8 mouse cellular contexts compared by ENCODE assay signal in the genomic region with DNA sequence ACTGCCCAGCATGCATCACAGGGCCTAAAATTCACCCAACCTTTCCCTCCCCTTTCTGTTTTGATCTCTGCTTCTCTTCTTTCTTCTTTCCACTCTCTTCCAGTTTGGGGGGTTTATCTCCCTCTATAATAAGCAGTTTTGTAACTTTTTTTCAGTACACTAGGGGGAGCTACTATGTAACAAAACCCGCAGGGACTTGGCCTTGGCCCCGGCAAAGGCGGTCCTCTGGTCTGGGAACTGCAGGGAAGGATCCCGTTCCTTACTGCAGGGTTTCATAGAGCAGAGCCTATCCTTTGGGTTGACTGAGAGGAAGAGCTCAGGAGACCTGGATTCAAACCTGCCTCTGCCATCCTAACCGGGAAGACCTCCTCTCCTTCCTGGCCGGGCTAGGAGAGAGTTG. TPM values are rescaled to one million over a fixed set of nuclear protein-coding genes. Genes with fewer than 3 reads are reported as not detected.
DNase-seq lines count a peak whose midpoint lies in the region; ATAC-seq lines count a peak whose summit lies in the region.

No protein-coding gene starts in this region.

- peak; percentile 33 for DNase-seq in heart, adult 8-10 months (ENCODE audit: low spot score)
- peak; percentile 4 for DNase-seq in urinary bladder, postnatal 25 days (ENCODE audit: low spot score)
- no peak for DNase-seq in urinary bladder, postnatal 36 days (ENCODE audit: low spot score in 2 of 2)
- DNase-seq in embryonic facial prominence, embryonic 10.5 days (ENCODE audit: low spot score): peak; percentile 56
- DNase-seq in kidney, postnatal 14 days: peak; percentile 43
- peak; percentile 72 for DNase-seq in retina, postnatal 1 day
- DNase-seq in left cerebral cortex, adult 8-10 months (ENCODE audit: low spot score in 2 of 2): no peak

- no peaks in the 10 kb centered on the region for H3K27me3 ChIP-seq in heart, embryonic 12.5 days (replicated peaks)
- H3K27me3 ChIP-seq in embryonic facial prominence, embryonic 10.5 days (replicated peaks; ENCODE audit: low read depth, poor library complexity, severe bottlenecking): peaks cover 7% of the 10 kb centered on the region; the same call in 1 of the 2 replicates

- no peak overlapping the region for H3K9ac ChIP-seq in heart, embryonic 12.5 days

- no peak overlapping the region for H3K27ac ChIP-seq in heart, embryonic 12.5 days (ENCODE audit: poor library complexity, severe bottlenecking)
- H3K27ac ChIP-seq in embryonic facial prominence, embryonic 10.5 days (replicated peaks): no peak overlapping the region

- no peaks in the 10 kb centered on the region for H3K9me3 ChIP-seq in heart, embryonic 12.5 days (replicated peaks)
- no peaks in the 10 kb centered on the region for H3K9me3 ChIP-seq in embryonic facial prominence, embryonic 10.5 days

- no peak overlapping the region for H3K4me2 ChIP-seq in heart, embryonic 12.5 days

- 19% methylated on average over 6 of the region's 6 CpGs for WGBS in heart, embryonic 12.5 days
- 22% methylated on average over 6 of the region's 6 CpGs for WGBS in embryonic facial prominence, embryonic 10.5 days

- ATAC-seq in heart, embryonic 12.5 days (ENCODE audit: insufficient number of reproducible peaks, low FRiP score): no peak

- H3K36me3 ChIP-seq in heart, embryonic 12.5 days: no peaks in the 10 kb centered on the region
- no peaks in the 10 kb centered on the region for H3K36me3 ChIP-seq in embryonic facial prominence, embryonic 10.5 days (replicated peaks)

- H3K4me3 ChIP-seq in heart, embryonic 12.5 days: no peak overlapping the region
- H3K4me3 ChIP-seq in embryonic facial prominence, embryonic 10.5 days: no peak overlapping the region

- H3K4me1 ChIP-seq in heart, embryonic 12.5 days (replicated peaks): no peaks in the 10 kb centered on the region
- peaks cover 7% of the 10 kb centered on the region for H3K4me1 ChIP-seq in embryonic facial prominence, embryonic 10.5 days

RNA-seq across cellular contexts. Expression of a gene that starts 30.0 kb away (rescaled TPM):
- total RNA-seq in heart, adult 8-10 months (2022): under 1 TPM in 2 of 4 experiments, not detected in 2; 0.14 TPM
- polyA plus RNA-seq in heart, embryonic 12.5 days (2016; fragmentation: Nextera tagmentation; extraction: Ambion mirVana): 0.26 TPM in 1 of 2 replicates, not detected in the other
- 6.2 and 6.6 TPM in 2 replicates for polyA plus RNA-seq in embryonic facial prominence, embryonic 10.5 days (2016; fragmentation: Nextera tagmentation; extraction: Ambion mirVana)
- total RNA-seq in left cerebral cortex, adult 8-10 months (2022): 100 to 1,000 TPM; 151 to 178 (median 173) TPM

RNA-seq across cellular contexts. Expression of a gene that starts 55.8 kb away (rescaled TPM):
- total RNA-seq in heart, adult 8-10 months (2022): 10 to 100 TPM; 25.9 to 27.9 (median 27.3) TPM
- polyA plus RNA-seq in heart, embryonic 12.5 days (2016; fragmentation: Nextera tagmentation; extraction: Ambion mirVana): 28.8 and 29.0 TPM in 2 replicates
- polyA plus RNA-seq in embryonic facial prominence, embryonic 10.5 days (2016; fragmentation: Nextera tagmentation; extraction: Ambion mirVana): 28.4 and 31.3 TPM in 2 replicates
- total RNA-seq in left cerebral cortex, adult 8-10 months (2022): 10 to 100 TPM; 25.4 to 32.6 (median 32.0) TPM

Comparison
In these comparisons a context has a peak if more than half of its experiments do, and no peak if none do; other contexts are left out.
1. DNase-seq: peak in heart, adult 8-10 months (single experiment), urinary bladder, postnatal 25 days (single experiment), embryonic facial prominence, embryonic 10.5 days (single experiment), kidney, postnatal 14 days (single experiment) and retina, postnatal 1 day (single experiment); none in urinary bladder, postnatal 36 days (0 of 2) and left cerebral cortex, adult 8-10 months (0 of 2).
2. RNA of a gene that starts 30.0 kb away (total RNA-seq): 151 to 178 TPM in left cerebral cortex, adult 8-10 months; 0.14 TPM in heart, adult 8-10 months; every median in the first group is over 100 times any median in the second.